Mouse (Mus musculus): Measurements from ENCODE around the gene Cdnf. TPM values are rescaled to one million over a fixed set of nuclear protein-coding genes. Genes with fewer than 3 reads are reported as not detected.

The Cdnf gene
- total RNA-seq, 1 experiment from 2014 or later: 2.4 TPM

Other genes with a start within 250 kb of the Cdnf start
- gene Nmt2, start 228.8 kb upstream of the Cdnf start, total RNA-seq (2021): 49.7 and 51.5 TPM in 2 replicates
- gene Rpp38, start 180.4 kb upstream of the Cdnf start, total RNA-seq (2021): 12.7 and 13.7 TPM in 2 replicates
- gene Acbd7, start 176.9 kb upstream of the Cdnf start, total RNA-seq (2021): not detected in 2 replicates
- not detected in 2 replicates for gene Olah, start 115.8 kb upstream of the Cdnf start, total RNA-seq (2021)
- not detected in 2 replicates for gene Meig1, start 90.4 kb upstream of the Cdnf start, total RNA-seq (2021)
- gene Dclre1c, start 88.9 kb upstream of the Cdnf start, total RNA-seq (2021): 6.7 and 7.2 TPM in 2 replicates
- gene Suv39h2, start 38.0 kb upstream of the Cdnf start, total RNA-seq (2021): 2.3 and 2.9 TPM in 2 replicates
- 2.8 and 3.6 TPM in 2 replicates for gene Gm45902, start 240 bp upstream of the Cdnf start, total RNA-seq (2021)
- 42.6 and 45.0 TPM in 2 replicates for gene Hspa14, start 216 bp upstream of the Cdnf start, total RNA-seq (2021)
- 23.4 and 32.4 TPM in 2 replicates for gene Fam107b, start 57.5 kb downstream of the Cdnf start, total RNA-seq (2021)